Mouse (Mus musculus): ENCODE data around the gene Acot7.
"Not testable (repeated sequence)": the region's sequence is repeated elsewhere in the genome, so short reads cannot be mapped to it uniquely, and the experiment has no call there.

Gene Acot7

GRCm38 (mm10) chr4:152212531-152212930, 34.6 kb downstream of the Acot7 start:
- peak; percentile 72 for DNase-seq

GRCm38 (mm10) chr4:152212974-152213373, 35.0 kb downstream of the Acot7 start:
- DNase-seq: no peak

- DNase-seq: peak; percentile 97
Measured at GRCm38 (mm10) chr4:152213760-152214480, 36.0 kb downstream of the Acot7 start.

GRCm38 (mm10) chr4:152214871-152215415, 37.0 kb downstream of the Acot7 start:
- no peak for DNase-seq

GRCm38 (mm10) chr4:152219591-152219990, 41.7 kb downstream of the Acot7 start:
- DNase-seq: no peak

GRCm38 (mm10) chr4:152220771-152221410, 43.0 kb downstream of the Acot7 start:
- no peak for DNase-seq

GRCm38 (mm10) chr4:152221411-152221887, 43.5 kb downstream of the Acot7 start:
- no peak for DNase-seq

GRCm38 (mm10) chr4:152222111-152222510, 44.2 kb downstream of the Acot7 start:
- DNase-seq: no peak

GRCm38 (mm10) chr4:152222513-152222912, 44.6 kb downstream of the Acot7 start:
- no peak for DNase-seq

GRCm38 (mm10) chr4:152224156-152224555, 46.2 kb downstream of the Acot7 start:
- no peak for DNase-seq

GRCm38 (mm10) chr4:152226901-152227486, 49.1 kb downstream of the Acot7 start:
- DNase-seq: no peak

- no peak for DNase-seq
Measured at GRCm38 (mm10) chr4:152227749-152228527, 50.0 kb downstream of the Acot7 start.

GRCm38 (mm10) chr4:152230331-152230730, 52.4 kb downstream of the Acot7 start:
- DNase-seq: not testable (repeated sequence)

- no peak for DNase-seq
Measured at GRCm38 (mm10) chr4:152231326-152231725, 53.4 kb downstream of the Acot7 start.

GRCm38 (mm10) chr4:152232411-152232903, 54.5 kb downstream of the Acot7 start:
- no peak for DNase-seq

- DNase-seq: no peak
Measured at GRCm38 (mm10) chr4:152239974-152240373, 62.0 kb downstream of the Acot7 start.

GRCm38 (mm10) chr4:152243241-152243891, 65.4 kb downstream of the Acot7 start:
- no peak for DNase-seq

- DNase-seq: no peak
Measured at GRCm38 (mm10) chr4:152243969-152244368, 66.0 kb downstream of the Acot7 start.

GRCm38 (mm10) chr4:152244545-152245522, 66.9 kb downstream of the Acot7 start:
- DNase-seq: no peak

GRCm38 (mm10) chr4:152246011-152246410, 68.1 kb downstream of the Acot7 start:
- DNase-seq: no peak

GRCm38 (mm10) chr4:152247195-152247594, 69.3 kb downstream of the Acot7 start:
- no peak for DNase-seq
